Comparison of ENCODE assay signal across 26 mouse cellular contexts in the genomic region with DNA sequence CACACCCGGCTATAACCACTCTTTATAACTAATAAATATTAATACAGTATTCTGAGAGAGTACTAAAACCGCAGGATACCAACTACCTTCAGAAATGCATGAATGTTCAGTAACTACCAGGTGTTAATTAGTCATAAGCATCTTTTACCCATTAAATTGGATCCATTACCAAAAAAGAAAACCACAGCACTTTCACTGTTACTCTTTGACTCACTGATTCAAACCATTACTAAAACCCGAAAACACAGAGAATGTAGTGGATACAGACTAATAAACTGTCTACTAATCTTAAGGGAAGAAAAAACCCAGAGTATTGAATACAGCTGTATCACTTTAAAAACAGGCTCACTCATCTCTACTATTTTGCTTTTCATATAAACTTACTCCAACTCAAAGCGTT.
"Had no signal": no experiment of that assay in that cellular context is flagged by ENCODE, and none has a peak within 500 bp of the region (broad histone marks: within the 10 kb centered on the region; RNA-seq: fewer than 3 reads in every experiment).

No protein-coding gene starts in this region.

- H3K9me3 ChIP-seq: embryonic facial prominence, embryonic 10.5 days; embryonic facial prominence, embryonic 12.5 days; embryonic facial prominence, embryonic 13.5 days; embryonic facial prominence, embryonic 15.5 days; forebrain, embryonic 10.5 days; forebrain, embryonic 12.5 days; forebrain, embryonic 13.5 days; forebrain, embryonic 15.5 days had no signal

- H3K4me2 ChIP-seq: embryonic facial prominence, embryonic 12.5 days; embryonic facial prominence, embryonic 13.5 days; embryonic facial prominence, embryonic 15.5 days; forebrain, embryonic 12.5 days; forebrain, embryonic 13.5 days; forebrain, embryonic 15.5 days had no signal

- H3K27me3 ChIP-seq: embryonic facial prominence, embryonic 12.5 days; embryonic facial prominence, embryonic 13.5 days; embryonic facial prominence, embryonic 15.5 days; forebrain, embryonic 12.5 days; forebrain, embryonic 13.5 days; forebrain, embryonic 15.5 days had no signal

- H3K4me3 ChIP-seq: embryonic facial prominence, embryonic 10.5 days; embryonic facial prominence, embryonic 12.5 days; embryonic facial prominence, embryonic 13.5 days; embryonic facial prominence, embryonic 15.5 days; erythroblast, embryonic 14.5 days; forebrain, embryonic 10.5 days; forebrain, embryonic 12.5 days; forebrain, embryonic 13.5 days; forebrain, embryonic 15.5 days; gastrocnemius, adult 2 months; heart, adult 2 months had no signal

- H3K27ac ChIP-seq: embryonic facial prominence, embryonic 10.5 days; embryonic facial prominence, embryonic 12.5 days; embryonic facial prominence, embryonic 13.5 days; embryonic facial prominence, embryonic 15.5 days; forebrain, embryonic 10.5 days; forebrain, embryonic 12.5 days; forebrain, embryonic 13.5 days; forebrain, embryonic 15.5 days; gastrocnemius, adult 2 months; heart, adult 2 months had no signal

- ATAC-seq: forebrain, embryonic 13.5 days; forebrain, embryonic 14.5 days; forebrain, embryonic 15.5 days; forebrain, embryonic 16.5 days; forebrain, postnatal 0 days had no signal

- DNase-seq: cerebellum, adult 9-10 months; cerebellum, adult 9-11 months; cerebellum, postnatal 10 days; cerebellum, postnatal 14 days; cerebellum, postnatal 25 days; cerebellum, postnatal 36 days; embryo, embryonic 11 days; forebrain, postnatal 0 days; gastrocnemius, adult 2 months; gastrocnemius, postnatal 10 days; gastrocnemius, postnatal 14 days; gastrocnemius, postnatal 25 days; gastrocnemius, postnatal 36 days; heart, adult 18-20 months; heart, adult 2 months had no signal

- H3K9ac ChIP-seq: embryonic facial prominence, embryonic 12.5 days; embryonic facial prominence, embryonic 13.5 days; embryonic facial prominence, embryonic 15.5 days; forebrain, embryonic 12.5 days; forebrain, embryonic 13.5 days; forebrain, embryonic 15.5 days; forebrain, postnatal 0 days had no signal

- H3K4me1 ChIP-seq: embryonic facial prominence, embryonic 10.5 days; embryonic facial prominence, embryonic 12.5 days; embryonic facial prominence, embryonic 13.5 days; embryonic facial prominence, embryonic 15.5 days; forebrain, embryonic 10.5 days; forebrain, embryonic 12.5 days had no signal
